Mouse (Mus musculus): ENCODE results near the gene Mgea5. TPM values are rescaled to one million over a fixed set of nuclear protein-coding genes. Genes with fewer than 3 reads are reported as not detected.

Mgea5 gene
- total RNA-seq, 1 experiment from 2014 or later: 234 TPM

- ATAC-seq (replicated peaks in 1 of 2; ENCODE audit: insufficient read depth in 1 of 2, low FRiP score in 2 of 2, low TSS enrichment in 1 of 2, low read depth in 1 of 2, poor library complexity in 2 of 2, severe bottlenecking in 2 of 2): no peak
These were observed 41.2 kb downstream of the Mgea5 start, which contains the start of gene Fgf8 for GRCm38 (mm10) chr19:45742218-45742983. Fgf8 (minus strand) TSS chr19:45742915.

GRCm38 (mm10) chr19:45741431-45742217 lies 42.0 kb downstream of the Mgea5 start:
- ATAC-seq (replicated peaks in 1 of 2; ENCODE audit: insufficient read depth in 1 of 2, low FRiP score in 2 of 2, low TSS enrichment in 1 of 2, low read depth in 1 of 2, poor library complexity in 2 of 2, severe bottlenecking in 2 of 2): no peak

- no peak for ATAC-seq (replicated peaks in 1 of 2; ENCODE audit: insufficient read depth in 1 of 2, low FRiP score in 2 of 2, low TSS enrichment in 1 of 2, low read depth in 1 of 2, poor library complexity in 2 of 2, severe bottlenecking in 2 of 2)
These were observed 42.8 kb downstream of the Mgea5 start for GRCm38 (mm10) chr19:45740817-45741216.

DNA sequence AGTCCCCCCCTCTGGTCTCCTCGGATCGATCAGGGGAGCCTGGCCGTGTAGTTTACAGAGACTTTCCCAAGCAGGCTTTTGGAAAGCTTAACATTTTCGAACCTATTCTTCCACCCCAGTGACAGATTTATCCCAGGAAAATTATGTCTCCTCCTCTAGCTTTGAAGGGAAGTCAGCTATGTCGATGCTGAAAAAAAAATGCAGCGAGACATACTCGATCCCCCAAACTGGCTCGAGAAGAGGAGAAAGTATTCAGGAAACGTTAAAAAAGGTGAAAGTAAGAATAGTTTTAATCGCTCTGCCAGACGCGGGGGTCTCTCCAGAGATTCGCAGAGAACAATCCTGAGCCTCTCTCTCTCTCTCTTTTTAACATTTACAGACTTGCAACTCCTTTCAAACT lies 43.4 kb downstream of the Mgea5 start:
- ATAC-seq (replicated peaks in 1 of 2; ENCODE audit: insufficient read depth in 1 of 2, low FRiP score in 2 of 2, low TSS enrichment in 1 of 2, low read depth in 1 of 2, poor library complexity in 2 of 2, severe bottlenecking in 2 of 2): no peak

DNA sequence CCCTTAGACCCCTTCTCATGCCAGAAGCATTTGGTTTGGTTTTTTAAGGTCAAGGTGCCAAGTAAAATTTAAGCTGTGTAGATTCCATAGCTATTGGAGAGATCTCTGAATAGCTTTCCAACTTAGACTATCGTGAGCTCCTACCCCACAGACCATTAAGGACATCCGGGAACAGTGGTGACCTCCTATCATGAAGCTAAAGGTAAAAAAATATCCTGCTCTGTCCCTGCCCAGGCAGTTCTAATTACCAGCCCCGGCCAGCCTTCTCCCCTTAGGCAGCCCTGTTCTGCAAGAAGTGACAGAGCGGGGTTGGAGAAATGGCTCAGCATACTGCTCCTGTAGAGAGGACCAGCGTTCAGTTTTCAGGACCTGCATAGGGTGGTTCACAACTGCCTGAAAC lies 45.1 kb downstream of the Mgea5 start:
- no peak for ATAC-seq (replicated peaks in 1 of 2; ENCODE audit: insufficient read depth in 1 of 2, low FRiP score in 2 of 2, low TSS enrichment in 1 of 2, low read depth in 1 of 2, poor library complexity in 2 of 2, severe bottlenecking in 2 of 2)

DNA sequence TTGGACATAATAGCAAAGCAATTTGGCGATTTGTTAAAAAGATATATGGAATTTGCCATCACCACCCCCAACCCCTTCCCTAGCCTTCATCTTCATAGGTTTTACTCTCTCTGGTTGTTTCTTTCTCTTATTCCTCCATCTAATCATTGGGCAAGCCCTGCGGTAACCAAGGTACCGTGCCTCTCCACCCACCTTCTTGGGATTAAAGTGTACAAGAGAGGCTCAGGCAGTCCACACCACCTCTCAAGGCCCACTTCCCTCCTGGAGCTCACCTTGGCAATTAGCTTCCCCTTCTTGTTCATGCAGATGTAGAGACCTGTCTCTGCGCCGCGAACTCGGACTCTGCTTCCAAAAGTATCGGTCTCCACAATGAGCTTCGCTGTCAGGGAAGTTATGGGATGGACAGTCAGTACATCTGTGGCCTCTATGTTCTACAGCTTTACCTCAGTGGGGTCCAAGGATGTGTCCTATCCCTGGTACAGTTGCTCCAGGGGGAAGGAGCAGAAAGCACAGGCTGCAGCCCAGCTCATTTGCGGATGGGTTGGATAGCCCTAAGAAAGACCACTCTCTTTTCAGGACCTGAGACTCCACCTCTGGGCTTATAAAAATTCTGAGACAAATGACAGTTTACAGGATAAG lies 45.7 kb downstream of the Mgea5 start:
- ATAC-seq (replicated peaks in 1 of 2; ENCODE audit: insufficient read depth in 1 of 2, low FRiP score in 2 of 2, low TSS enrichment in 1 of 2, low read depth in 1 of 2, poor library complexity in 2 of 2, severe bottlenecking in 2 of 2): no peak

DNA sequence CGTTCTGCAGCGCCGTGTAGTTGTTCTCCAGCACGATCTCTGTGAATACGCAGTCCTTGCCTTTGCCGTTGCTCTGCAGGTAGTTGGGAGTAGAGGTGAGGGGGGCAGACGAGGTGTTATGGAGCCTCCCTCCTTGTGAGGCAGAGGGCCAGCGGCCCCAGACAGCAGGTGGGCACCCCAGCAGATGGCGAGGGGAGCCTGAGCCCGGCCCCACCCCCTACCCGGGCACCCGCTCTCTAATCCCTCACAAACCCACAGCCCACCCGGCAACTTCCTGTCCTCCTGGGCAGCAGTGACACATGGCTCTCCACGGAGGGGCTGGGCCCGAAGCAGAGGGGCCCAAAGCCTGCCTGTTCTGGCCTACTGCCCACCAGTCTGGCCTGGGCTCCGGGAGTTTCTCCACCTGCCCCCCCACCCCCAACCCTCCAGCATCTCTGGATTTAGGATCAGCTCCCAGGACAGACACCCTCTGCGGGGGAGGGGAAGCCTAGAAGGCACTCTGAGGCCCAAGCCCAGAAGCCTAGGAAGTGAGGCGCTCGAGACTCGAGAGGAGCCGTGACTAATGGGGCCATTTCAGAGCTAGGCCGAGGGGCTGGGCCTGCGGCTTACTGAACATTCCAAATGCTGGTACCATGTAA lies 46.3 kb downstream of the Mgea5 start:
- ATAC-seq (replicated peaks in 1 of 2; ENCODE audit: insufficient read depth in 1 of 2, low FRiP score in 2 of 2, low TSS enrichment in 1 of 2, low read depth in 1 of 2, poor library complexity in 2 of 2, severe bottlenecking in 2 of 2): no peak; a peak in 1 of 4 replicates

GRCm38 (mm10) chr19:45736855-45737207 lies 46.8 kb downstream of the Mgea5 start:
- peak; percentile 60 to 79; a peak in 3 of 4 replicates for ATAC-seq (replicated peaks in 1 of 2; ENCODE audit: insufficient read depth in 1 of 2, low FRiP score in 2 of 2, low TSS enrichment in 1 of 2, low read depth in 1 of 2, poor library complexity in 2 of 2, severe bottlenecking in 2 of 2)

DNA sequence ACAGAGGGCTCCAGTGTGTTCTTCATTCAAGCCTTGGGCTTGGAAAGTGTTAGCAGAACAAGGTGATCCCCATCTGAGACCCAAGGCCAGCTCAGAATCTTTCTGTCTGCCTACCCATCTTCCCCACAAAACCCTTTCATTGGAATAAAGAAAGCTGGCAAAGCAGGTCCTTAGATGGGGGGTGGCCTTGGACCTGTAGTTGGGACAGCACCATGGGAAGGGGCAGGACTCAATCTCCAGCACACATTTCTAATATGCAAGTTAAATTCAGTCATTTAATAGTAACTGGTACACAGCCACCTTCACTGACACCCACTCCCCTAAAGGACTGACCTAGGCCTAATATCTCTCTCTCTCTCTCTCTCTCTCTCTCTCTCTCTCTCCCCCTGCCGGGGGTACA lies 47.4 kb downstream of the Mgea5 start:
- ATAC-seq (replicated peaks in 1 of 2; ENCODE audit: insufficient read depth in 1 of 2, low FRiP score in 2 of 2, low TSS enrichment in 1 of 2, low read depth in 1 of 2, poor library complexity in 2 of 2, severe bottlenecking in 2 of 2): no peak

- no peak for ATAC-seq (replicated peaks in 1 of 2; ENCODE audit: insufficient read depth in 1 of 2, low FRiP score in 2 of 2, low TSS enrichment in 1 of 2, low read depth in 1 of 2, poor library complexity in 2 of 2, severe bottlenecking in 2 of 2)
These were observed 48.9 kb downstream of the Mgea5 start for GRCm38 (mm10) chr19:45734762-45735161.

GRCm38 (mm10) chr19:45734191-45734590 lies 49.4 kb downstream of the Mgea5 start:
- ATAC-seq (replicated peaks in 1 of 2; ENCODE audit: insufficient read depth in 1 of 2, low FRiP score in 2 of 2, low TSS enrichment in 1 of 2, low read depth in 1 of 2, poor library complexity in 2 of 2, severe bottlenecking in 2 of 2): no peak

- ATAC-seq (replicated peaks in 1 of 2; ENCODE audit: insufficient read depth in 1 of 2, low FRiP score in 2 of 2, low TSS enrichment in 1 of 2, low read depth in 1 of 2, poor library complexity in 2 of 2, severe bottlenecking in 2 of 2): no peak
These were observed 50.1 kb downstream of the Mgea5 start for GRCm38 (mm10) chr19:45733564-45733963.

DNA sequence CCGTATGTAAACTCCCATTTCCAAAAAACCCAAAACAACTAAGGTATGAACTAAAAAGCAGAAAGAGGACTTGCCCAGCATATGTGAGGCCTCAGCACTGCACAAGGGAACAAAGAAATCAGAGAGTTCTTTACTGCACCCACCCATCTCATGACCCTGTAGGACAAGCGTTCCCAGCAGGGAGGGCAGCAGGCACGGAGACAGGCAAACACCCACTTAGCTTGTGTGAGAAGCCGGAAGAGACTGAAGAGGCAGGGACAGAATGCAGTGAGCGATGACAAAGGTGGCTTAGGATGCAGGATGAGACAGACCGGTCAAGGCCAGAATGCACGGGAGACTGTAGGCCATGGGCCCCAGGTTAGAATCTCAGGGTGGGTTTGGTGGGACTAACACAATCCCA lies 52.0 kb downstream of the Mgea5 start:
- no peak for ATAC-seq (replicated peaks in 1 of 2; ENCODE audit: insufficient read depth in 1 of 2, low FRiP score in 2 of 2, low TSS enrichment in 1 of 2, low read depth in 1 of 2, poor library complexity in 2 of 2, severe bottlenecking in 2 of 2)

DNA sequence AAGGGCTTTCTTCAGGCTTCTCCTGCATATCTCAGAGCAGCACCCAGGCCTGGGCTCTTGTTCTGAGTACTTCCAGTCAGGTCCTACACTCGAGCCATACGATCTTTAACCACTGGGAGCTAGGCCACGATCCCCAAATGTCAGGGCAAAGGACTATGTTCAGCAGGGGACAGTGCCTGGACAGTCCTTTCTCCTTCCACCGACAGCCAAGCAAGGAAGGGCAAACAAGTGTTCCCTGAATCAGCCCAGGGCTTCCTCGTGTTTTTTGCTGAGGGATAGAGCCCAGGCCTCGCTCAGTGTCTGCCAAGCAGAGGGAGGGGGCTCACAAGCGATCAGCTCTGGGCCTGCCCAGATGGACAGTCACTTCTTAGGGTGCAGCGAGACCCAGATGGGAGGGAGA lies 53.6 kb downstream of the Mgea5 start:
- no peak for ATAC-seq (replicated peaks in 1 of 2; ENCODE audit: insufficient read depth in 1 of 2, low FRiP score in 2 of 2, low TSS enrichment in 1 of 2, low read depth in 1 of 2, poor library complexity in 2 of 2, severe bottlenecking in 2 of 2)

- 0 out of 4 replicates have a peak, but pooled peaks of 1 of the 2 experiments have one; percentile 32 for ATAC-seq (replicated peaks in 1 of 2; ENCODE audit: insufficient read depth in 1 of 2, low FRiP score in 2 of 2, low TSS enrichment in 1 of 2, low read depth in 1 of 2, poor library complexity in 2 of 2, severe bottlenecking in 2 of 2)
These were observed 56.4 kb downstream of the Mgea5 start for GRCm38 (mm10) chr19:45727231-45727630.

- no peak for ATAC-seq (replicated peaks in 1 of 2; ENCODE audit: insufficient read depth in 1 of 2, low FRiP score in 2 of 2, low TSS enrichment in 1 of 2, low read depth in 1 of 2, poor library complexity in 2 of 2, severe bottlenecking in 2 of 2)
These were observed 57.9 kb downstream of the Mgea5 start for GRCm38 (mm10) chr19:45725677-45726277.

- ATAC-seq (replicated peaks in 1 of 2; ENCODE audit: insufficient read depth in 1 of 2, low FRiP score in 2 of 2, low TSS enrichment in 1 of 2, low read depth in 1 of 2, poor library complexity in 2 of 2, severe bottlenecking in 2 of 2): no peak
These were observed 61.4 kb downstream of the Mgea5 start for GRCm38 (mm10) chr19:45722188-45722587.

Data from hematopoietic stem cell, adult 5-6 weeks (primary cell).